Mouse (Mus musculus) spleen, postnatal 14 days (tissue): ENCODE data around the gene Zpr1.

ENCODE experiments used
- DNase-seq, 2 experiments: peaks; one replicate each; pipeline ENCODE4 v3.0.0; 2021 to 2022; ENCODE audit warnings: low spot score in 2 of 2

The Zpr1 gene

GRCm38 (mm10) chr9:46329250-46329648, 56.4 kb downstream of the Zpr1 start:
- DNase-seq: no peak

DNA sequence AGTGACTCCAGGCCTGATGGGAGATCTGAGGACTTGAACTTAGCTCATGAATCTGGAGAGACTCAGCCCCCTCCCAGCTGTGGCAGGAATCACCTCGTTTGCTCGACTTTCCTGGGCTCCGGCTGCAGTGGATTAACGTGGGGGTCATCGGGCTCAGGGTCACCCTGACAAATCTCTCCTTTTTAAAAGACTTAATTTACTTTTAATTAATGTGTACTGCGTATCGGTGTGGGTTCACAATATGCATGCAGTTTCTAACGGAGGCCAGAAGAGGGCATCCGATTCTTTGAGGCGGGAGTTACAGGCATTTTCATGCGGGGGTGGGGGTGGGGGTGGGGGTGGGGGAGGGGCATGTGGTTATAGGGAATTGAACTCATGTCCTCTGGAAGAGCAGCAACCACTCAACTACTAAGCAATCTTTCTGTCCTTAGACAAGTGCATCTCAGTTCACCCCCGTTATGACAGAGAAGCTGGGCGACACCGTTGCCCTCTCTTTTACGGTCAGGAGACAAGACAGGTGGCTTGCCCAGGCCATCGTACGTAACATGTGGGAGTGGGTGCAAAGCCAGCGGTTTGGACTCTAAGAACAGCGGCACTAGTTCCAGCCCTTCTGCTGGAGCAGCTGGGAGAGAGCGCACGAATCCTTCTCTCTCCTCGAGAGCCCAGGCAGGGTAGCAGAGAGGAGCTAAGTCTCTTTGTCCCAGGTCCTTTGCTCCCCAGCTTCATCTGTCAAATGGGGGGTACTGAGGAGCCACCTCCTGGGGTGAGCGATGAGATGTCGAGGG, 57.1 kb downstream of the Zpr1 start:
- DNase-seq: no peak

- DNase-seq: no peak
These were observed 57.7 kb downstream of the Zpr1 start for GRCm38 (mm10) chr9:46330586-46330895.

GRCm38 (mm10) chr9:46331301-46331700, 58.4 kb downstream of the Zpr1 start:
- DNase-seq: no peak
